Mouse (Mus musculus): ENCODE results near the gene Serinc5.

Serinc5 gene

GRCm38 (mm10) chr13:92611917-92612316 is 1.0 kb downstream of the Serinc5 start:
- in situ Hi-C loops (cut with MboI; ENCODE audit: low sequenced_read_pairs), result no loop called here

- in situ Hi-C loops (cut with MboI; ENCODE audit: low sequenced_read_pairs), result no loop called here
Observed at GRCm38 (mm10) chr13:92613094-92613493, 2.2 kb downstream of the Serinc5 start.

- in situ Hi-C loops (cut with MboI; ENCODE audit: low sequenced_read_pairs), result no loop called here
Observed at GRCm38 (mm10) chr13:92615201-92615600, 4.3 kb downstream of the Serinc5 start.

- in situ Hi-C loops (cut with MboI; ENCODE audit: low sequenced_read_pairs), result no loop called here
Observed at GRCm38 (mm10) chr13:92616459-92616858, 5.6 kb downstream of the Serinc5 start.

- in situ Hi-C loops (cut with MboI; ENCODE audit: low sequenced_read_pairs), result no loop called here
Observed at GRCm38 (mm10) chr13:92626196-92626595, 15.3 kb downstream of the Serinc5 start.

- in situ Hi-C loops (cut with MboI; ENCODE audit: low sequenced_read_pairs), result no loop called here
Observed at GRCm38 (mm10) chr13:92626725-92627124, 15.8 kb downstream of the Serinc5 start.

- in situ Hi-C loops (cut with MboI; ENCODE audit: low sequenced_read_pairs), result no loop called here
Observed at GRCm38 (mm10) chr13:92629509-92629908, 18.6 kb downstream of the Serinc5 start.

- in situ Hi-C loops (cut with MboI; ENCODE audit: low sequenced_read_pairs), result no loop called here
Observed at GRCm38 (mm10) chr13:92631450-92631849, 20.6 kb downstream of the Serinc5 start.

- in situ Hi-C loops (cut with MboI; ENCODE audit: low sequenced_read_pairs), result no loop called here
Observed at GRCm38 (mm10) chr13:92632550-92632949, 21.7 kb downstream of the Serinc5 start.

GRCm38 (mm10) chr13:92635040-92635439 is 24.1 kb downstream of the Serinc5 start:
- in situ Hi-C loops (cut with MboI; ENCODE audit: low sequenced_read_pairs), result no loop called here

GRCm38 (mm10) chr13:92636226-92636909 is 25.5 kb downstream of the Serinc5 start:
- in situ Hi-C loops (cut with MboI; ENCODE audit: low sequenced_read_pairs), result no loop called here

- in situ Hi-C loops (cut with MboI; ENCODE audit: low sequenced_read_pairs), result no loop called here
Observed at GRCm38 (mm10) chr13:92636910-92637275, 26.0 kb downstream of the Serinc5 start.

- in situ Hi-C loops (cut with MboI; ENCODE audit: low sequenced_read_pairs), result no loop called here
Observed at GRCm38 (mm10) chr13:92639093-92640014, 28.5 kb downstream of the Serinc5 start.

GRCm38 (mm10) chr13:92644199-92644598 is 33.3 kb downstream of the Serinc5 start:
- in situ Hi-C loops (cut with MboI; ENCODE audit: low sequenced_read_pairs), result no loop called here

- in situ Hi-C loops (cut with MboI; ENCODE audit: low sequenced_read_pairs), result no loop called here
Observed at GRCm38 (mm10) chr13:92644753-92645152, 33.9 kb downstream of the Serinc5 start.

- in situ Hi-C loops (cut with MboI; ENCODE audit: low sequenced_read_pairs), result no loop called here
Observed at GRCm38 (mm10) chr13:92647695-92648094, 36.8 kb downstream of the Serinc5 start.

- in situ Hi-C loops (cut with MboI; ENCODE audit: low sequenced_read_pairs), result no loop called here
Observed at GRCm38 (mm10) chr13:92649111-92649510, 38.2 kb downstream of the Serinc5 start.

- in situ Hi-C loops (cut with MboI; ENCODE audit: low sequenced_read_pairs), result no loop called here
Observed at GRCm38 (mm10) chr13:92650956-92651355, 40.1 kb downstream of the Serinc5 start.

- in situ Hi-C loops (cut with MboI; ENCODE audit: low sequenced_read_pairs), result no loop called here
Observed at GRCm38 (mm10) chr13:92652498-92652897, 41.6 kb downstream of the Serinc5 start.

GRCm38 (mm10) chr13:92653283-92653682 is 42.4 kb downstream of the Serinc5 start:
- in situ Hi-C loops (cut with MboI; ENCODE audit: low sequenced_read_pairs), result no loop called here

GRCm38 (mm10) chr13:92656815-92657513 is 46.1 kb downstream of the Serinc5 start:
- in situ Hi-C loops (cut with MboI; ENCODE audit: low sequenced_read_pairs), result no loop called here

Data from CH12F3 (cell line).